Mouse (Mus musculus): ENCODE data around the gene Coq7.

GRCm38 (mm10) chr7:118554290-118554689 is 21.1 kb upstream of the Coq7 start:
- TF ChIP-seq ZC3H11A (IDR thresholded peaks at IDR 0.05; ENCODE audit: low read depth, low read length) = no peak
- TF ChIP-seq TAL1 (IDR thresholded peaks at IDR 0.05; ENCODE audit: low read length) = no peak
- TF ChIP-seq BHLHE40 (IDR thresholded peaks at IDR 0.05; ENCODE audit: borderline replicate concordance, low read depth, low read length) = no peak
